ENCODE assay signal across 17 mouse cellular contexts in genomic region chr13:114048688-114049087, GRCm38 (mm10).
"Had no signal": no experiment of that assay in that cellular context is flagged by ENCODE, and none has a peak within 500 bp of the region (broad histone marks: within the 10 kb centered on the region; RNA-seq: fewer than 3 reads in every experiment).

No protein-coding gene starts in this region.

- H3K36me3 ChIP-seq: limb, embryonic 12.5 days; limb, embryonic 15.5 days; midbrain, embryonic 15.5 days; neural tube, embryonic 13.5 days had no signal

- H3K9ac ChIP-seq: limb, embryonic 12.5 days; limb, embryonic 15.5 days; liver, embryonic 14.5 days; liver, postnatal 0 days; lung, embryonic 14.5 days; midbrain, embryonic 15.5 days; neural tube, embryonic 13.5 days had no signal

- H3K9me3 ChIP-seq: limb, embryonic 12.5 days; limb, embryonic 15.5 days; midbrain, embryonic 15.5 days; neural tube, embryonic 13.5 days had no signal

- ATAC-seq: liver, postnatal 0 days; lung, postnatal 0 days; midbrain, embryonic 15.5 days had no signal

- H3K4me3 ChIP-seq: limb, embryonic 12.5 days; limb, embryonic 15.5 days; midbrain, embryonic 15.5 days; myocyte; neural tube, embryonic 13.5 days had no signal

- H3K27ac ChIP-seq: kidney, postnatal 0 days; limb, embryonic 12.5 days; limb, embryonic 15.5 days; liver, embryonic 14.5 days; macrophage; midbrain, embryonic 15.5 days; neural tube, embryonic 13.5 days had no signal

- DNase-seq: kidney, adult 2 months; kidney, postnatal 36 days; left cerebral cortex, postnatal 4 days; liver, postnatal 0 days; thymus, adult 18-20 months; thymus, postnatal 36 days had no signal

- H3K4me2 ChIP-seq: limb, embryonic 12.5 days; limb, embryonic 15.5 days; liver, embryonic 11.5 days; lung, embryonic 14.5 days; midbrain, embryonic 15.5 days; neural tube, embryonic 13.5 days had no signal

- H3K27me3 ChIP-seq: limb, embryonic 12.5 days; limb, embryonic 15.5 days; midbrain, embryonic 15.5 days; neural tube, embryonic 13.5 days had no signal

- H3K4me1 ChIP-seq: limb, embryonic 15.5 days had no signal
